Comparison of ENCODE assay signal across 10 mouse cellular contexts in the genomic region with DNA sequence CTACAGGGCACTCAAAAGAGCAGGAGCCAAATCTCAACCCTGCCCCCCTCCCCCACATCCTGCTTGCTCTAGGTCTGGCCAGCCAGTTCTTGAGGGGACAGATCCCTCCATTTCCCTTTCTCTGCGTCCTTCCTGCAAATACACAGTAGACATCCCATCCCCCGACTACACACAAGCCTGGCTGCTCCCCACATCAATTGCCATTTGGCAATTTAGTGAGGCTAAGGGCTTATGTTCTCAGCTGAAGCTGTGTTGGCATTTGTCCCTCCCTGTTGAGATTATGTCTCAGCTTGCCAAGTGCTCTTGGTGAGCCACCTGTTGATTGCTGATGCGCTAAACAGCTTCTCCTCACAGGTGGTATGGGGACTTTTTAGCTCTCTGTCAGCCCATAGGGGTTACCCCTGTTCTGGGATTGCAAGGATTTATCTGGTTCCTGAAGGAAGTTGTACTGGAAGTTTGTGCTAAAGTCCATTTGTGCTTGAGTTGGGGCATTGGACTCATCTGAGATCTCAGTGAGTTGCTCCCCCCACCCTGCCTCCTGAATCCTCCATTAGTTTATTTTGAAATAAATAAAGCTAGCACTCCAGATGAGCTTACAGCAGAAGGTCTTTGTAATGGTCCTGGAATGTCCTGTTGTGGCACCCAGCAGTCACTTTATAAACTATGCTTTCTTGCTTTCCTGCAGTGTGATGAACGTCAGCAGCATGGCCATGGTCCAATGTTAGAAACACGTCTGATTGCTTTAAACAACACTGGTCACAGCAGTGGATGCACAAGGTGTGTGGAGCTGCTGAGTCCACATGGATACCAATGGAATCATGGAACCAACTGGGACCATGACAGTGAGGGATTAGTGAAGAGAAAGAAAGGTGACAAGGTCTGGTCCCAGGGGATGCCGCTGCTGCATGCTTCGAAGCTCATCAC.
DNase-seq lines count a peak whose midpoint lies in the region; ATAC-seq lines count a peak whose summit lies in the region.
"Had no signal": no experiment of that assay in that cellular context is flagged by ENCODE, and none has a peak within 500 bp of the region (broad histone marks: within the 10 kb centered on the region; RNA-seq: fewer than 3 reads in every experiment).

No protein-coding gene starts in this region.

- H3K36me3 ChIP-seq in heart, embryonic 15.5 days, result no peaks in the 10 kb centered on the region

- intact Hi-C loops in heart, postnatal 25 days (cut with DNase I), result no loop called here

- H3K4me2 ChIP-seq in heart, embryonic 15.5 days, result no peak overlapping the region

- no peak overlapping the region for H3K9ac ChIP-seq in heart, embryonic 15.5 days

- H3K4me1 ChIP-seq in heart, embryonic 15.5 days (replicated peaks), result peaks cover 24% of the 10 kb centered on the region

- H3K9me3 ChIP-seq in heart, embryonic 15.5 days (replicated peaks), result no peaks in the 10 kb centered on the region

- no peak for ATAC-seq in heart, embryonic 15.5 days (replicated peaks; ENCODE audit: insufficient number of reproducible peaks, insufficient read depth, low FRiP score, low read depth)

- H3K27ac ChIP-seq in heart, embryonic 15.5 days, result peak overlapping the region; percentile 60

- no peaks in the 10 kb centered on the region for H3K27me3 ChIP-seq in heart, embryonic 15.5 days

- no peak overlapping the region for H3K4me3 ChIP-seq in heart, embryonic 15.5 days

- 56% methylated on average over 7 of the region's 7 CpGs for WGBS in heart, embryonic 15.5 days

- DNase-seq in cerebellum, adult 9-10 months, result peak; percentile 3
- DNase-seq in cerebellum, postnatal 36 days, result no peak
- no peak for DNase-seq in heart, postnatal 25 days (ENCODE audit: low spot score)
- peak; percentile 23 to 32 for DNase-seq in right cerebral cortex, postnatal 10 days (ENCODE audit: low spot score in 2 of 2)
- DNase-seq in right cerebral cortex, postnatal 14 days, result no peak
- no peak for DNase-seq in spleen, postnatal 4 days (ENCODE audit: low spot score in 2 of 2)
- no peak for DNase-seq in frontal cortex, postnatal 25 days (ENCODE audit: low spot score in 2 of 2)
- DNase-seq: adrenal gland, adult 8-10 months; kidney, postnatal 14 days had no signal

Comparison
In these comparisons a context has a peak if more than half of its experiments do, and no peak if none do; other contexts are left out.
1. DNase-seq: peak in cerebellum, adult 9-10 months (single experiment) and right cerebral cortex, postnatal 10 days (2 of 2); none in cerebellum, postnatal 36 days (0 of 2), heart, postnatal 25 days (single experiment), right cerebral cortex, postnatal 14 days (single experiment), spleen, postnatal 4 days (0 of 2) and frontal cortex, postnatal 25 days (0 of 2).